Mouse (Mus musculus) thymus, adult 2 months (tissue): ENCODE data around the gene Rsu1.

ENCODE experiments used
- CTCF ChIP-seq: fragments of 200-500 bp; IDR thresholded peaks from 2 replicates; pipeline ENCODE4 v1.5.1; 2012; ENCODE audit warnings: mild to moderate bottlenecking, control low read depth, low read length, moderate library complexity, borderline replicate concordance; ENCODE audit not compliant: control insufficient read depth, poor library complexity, insufficient read depth; ENCODE audit errors: extremely low read depth
- POLR2A ChIP-seq: fragments of 200-500 bp; IDR thresholded peaks from 2 replicates; pipeline ENCODE4 v1.6.1; 2012; ENCODE audit warnings: mild to moderate bottlenecking, low read length, control low read depth, moderate library complexity; ENCODE audit not compliant: control insufficient read depth, poor library complexity, insufficient read depth; ENCODE audit errors: extremely low read depth

DNA sequence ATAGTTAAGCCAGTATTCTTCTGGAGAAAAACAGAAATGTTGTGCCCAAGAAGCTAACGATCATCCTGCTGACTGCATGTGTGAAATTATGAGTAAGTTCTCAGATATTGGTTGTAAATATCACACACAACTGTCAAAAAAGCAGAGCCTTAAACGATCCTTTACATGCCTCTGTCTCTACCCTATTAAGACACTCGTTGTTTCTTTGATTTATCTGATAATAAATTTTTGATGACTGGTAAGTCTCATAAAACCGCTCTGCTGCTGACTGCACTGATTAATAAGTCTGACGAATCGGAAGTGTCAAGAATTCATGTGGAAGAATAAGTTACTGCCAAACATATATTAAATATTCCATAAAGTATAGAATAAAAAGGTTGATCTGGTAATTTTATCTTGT lies 126.0 kb downstream of the Rsu1 start:
- TF ChIP-seq CTCF (no peak), POLR2A (no peak)
